Mouse (Mus musculus) G1E (cell line): Measurements from ENCODE around the gene Adgrg4. TPM values are rescaled to one million over a fixed set of nuclear protein-coding genes. Genes with fewer than 3 reads are reported as not detected.

ENCODE experiments used
- ATAC-seq: 2 replicates; pipeline ENCODE4 v1.8.0; 2016; ENCODE audit warnings: mild to moderate bottlenecking; ENCODE audit not compliant: insufficient number of reproducible peaks, poor library complexity, low FRiP score, severe bottlenecking; ENCODE audit errors: extremely low read depth
- DNase-seq: peaks from one replicate; pipeline ENCODE4 v3.0.0; 2012; ENCODE audit warnings: low spot score
- H3K27me3 ChIP-seq: 2 replicates; pipeline ENCODE4 v1.6.1; 2012; ENCODE audit warnings: mild to moderate bottlenecking, low read length, inconsistent platforms; ENCODE audit not compliant: insufficient read depth
- H3K36me3 ChIP-seq: replicated peaks from 2 replicates; pipeline ENCODE3; 2012; ENCODE audit warnings: mild to moderate bottlenecking, inconsistent platforms
- H3K4me1 ChIP-seq: 2 replicates; pipeline ENCODE4 v1.6.1; 2012; ENCODE audit warnings: low read depth, low read length, inconsistent platforms, mixed read lengths; ENCODE audit not compliant: insufficient read depth
- H3K4me3 ChIP-seq: 2 replicates; pipeline ENCODE4 v1.5.1; 2012; ENCODE audit warnings: low read depth, mild to moderate bottlenecking, inconsistent platforms, low read length, moderate library complexity, mixed read lengths
- H3K9me3 ChIP-seq: replicated peaks from 2 replicates; pipeline ENCODE4 v1.6.1; 2012; ENCODE audit warnings: inconsistent platforms
- CTCF ChIP-seq: IDR thresholded peaks from 2 replicates; pipeline ENCODE4 v1.5.1; 2012; ENCODE audit warnings: low read depth, low read length, inconsistent platforms, mixed read lengths
- GATA1 ChIP-seq: IDR thresholded peaks from 2 replicates; pipeline ENCODE4 v1.6.1; 2012; ENCODE audit warnings: borderline replicate concordance, low read length, inconsistent platforms, mixed read lengths
- GATA2 ChIP-seq: IDR thresholded peaks from 2 replicates; pipeline ENCODE4 v1.6.1; 2012; ENCODE audit warnings: low read depth, low read length, inconsistent platforms, borderline replicate concordance
- POLR2AphosphoS5 ChIP-seq: IDR thresholded peaks from 2 replicates; pipeline ENCODE4 v1.6.1; 2012; ENCODE audit warnings: low read depth, low read length, inconsistent platforms; ENCODE audit not compliant: insufficient replicate concordance
- TAL1 ChIP-seq: conservative IDR thresholded peaks from 2 replicates; pipeline ENCODE4 v1.6.1; 2012; ENCODE audit warnings: low read depth, low read length, inconsistent platforms, mixed read lengths
- polyA plus RNA-seq: library from polyadenylated mRNA; stranded (reverse); fragments of >175 nt; gene quantifications from 2 replicates; pipeline ENCODE4 v1.2.3, GENCODE M21; 2012
- total RNA-seq, 2 experiments: library from RNA; stranded (forward) in 1 of 2; stranded (reverse) in 1 of 2; fragments of 200-1000 nt in 1 of 2; fragments of >200 nt in 1 of 2; fragmentation: Nextera tagmentation in 1 of 2; gene quantifications; 2 replicates each; pipeline ENCODE4 v1.2.3; 2014 to 2017

Adgrg4 gene
- total and polyA plus RNA-seq, 3 experiments, result 0.05 TPM; not detected in 2

DNA sequence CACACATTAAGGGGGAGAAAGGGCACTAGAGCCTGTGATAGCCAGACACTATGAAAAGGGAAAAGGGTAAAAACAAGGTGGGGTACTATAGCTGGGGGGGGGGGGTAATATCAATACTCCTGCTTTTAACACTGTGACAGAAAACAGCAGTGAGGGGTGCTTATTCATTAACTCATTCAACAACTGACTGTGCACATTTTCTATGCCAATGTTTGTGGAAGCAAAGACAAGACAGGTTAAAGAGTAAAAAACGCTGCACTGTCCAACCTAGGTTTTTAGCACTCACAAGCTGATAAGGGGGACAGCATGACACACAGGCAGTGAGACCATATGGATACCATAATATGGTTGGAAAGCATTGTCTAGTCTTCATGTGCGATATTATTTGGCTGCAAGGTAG is 142.9 kb downstream of the Adgrg4 start:
- H3K4me1 ChIP-seq, result no peaks in the 10 kb centered on the region
- no peak for ATAC-seq
- no peak for DNase-seq
- no peak overlapping the region for H3K4me3 ChIP-seq
- H3K27me3 ChIP-seq, result no peaks in the 10 kb centered on the region
- no peaks in the 10 kb centered on the region for H3K9me3 ChIP-seq
- TF ChIP-seq CTCF, result no peak
- no peak for TF ChIP-seq GATA1
- TF ChIP-seq TAL1, result no peak
- no peak for TF ChIP-seq POLR2AphosphoS5
- TF ChIP-seq GATA2, result no peak
- no peaks in the 10 kb centered on the region for H3K36me3 ChIP-seq

DNA sequence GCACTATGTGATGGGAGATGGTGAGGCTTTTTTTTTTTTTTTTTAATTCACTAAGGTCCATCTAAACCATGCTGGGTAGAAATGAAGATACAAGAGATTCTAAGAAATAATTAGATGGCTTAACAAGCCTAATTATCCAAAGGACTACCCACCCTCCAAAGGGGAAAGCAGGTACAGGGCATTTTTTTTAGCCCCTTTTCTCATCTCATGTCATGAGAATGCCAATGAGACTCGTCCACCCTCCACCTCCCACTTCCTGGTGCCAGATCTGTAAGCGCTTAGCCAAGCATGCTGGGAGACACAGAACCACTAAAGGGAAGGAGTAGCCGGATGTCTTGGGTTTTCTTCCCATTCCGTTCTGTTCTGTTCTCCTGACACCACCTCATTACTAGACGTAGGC is 172.8 kb downstream of the Adgrg4 start, which contains the start of gene Brs3:
Brs3 (plus strand) TSS at position 301 of the 400 bp plus-strand sequence.
- Histone ChIP-seq H3K9me3 (no peaks in the 10 kb centered on the region), H3K4me3 (no peak within 1 kb of the TSS), H3K4me1 (no peaks in the 10 kb centered on the region), H3K27me3 (peaks cover 2% of the 10 kb centered on the region; the same call in 1 of the 2 replicates), H3K36me3 (no peaks in the 10 kb centered on the region)
- ATAC-seq, result no peak
- TF ChIP-seq TAL1, result no peak
- no peak for DNase-seq

DNA sequence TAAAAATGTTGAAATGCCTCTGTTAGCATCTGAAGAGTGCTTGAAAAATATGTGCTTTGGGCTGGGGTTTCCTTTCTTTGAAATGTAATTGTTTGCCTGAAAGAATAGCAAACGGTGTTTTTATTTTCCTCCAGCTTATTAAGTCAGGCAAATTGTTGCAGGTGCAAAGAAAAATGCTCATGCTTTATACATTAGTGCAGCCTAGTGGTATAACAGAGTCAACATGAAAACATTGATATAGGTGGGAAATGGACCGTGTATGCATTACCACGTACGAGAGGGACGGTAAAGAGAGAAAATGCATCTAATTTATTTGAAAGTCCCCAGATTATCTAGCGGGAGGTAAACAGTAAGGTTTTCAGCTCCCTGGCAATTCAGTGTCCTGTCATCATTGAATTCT is 173.9 kb downstream of the Adgrg4 start:
- Histone ChIP-seq H3K4me1 (no peaks in the 10 kb centered on the region), H3K9me3 (no peaks in the 10 kb centered on the region), H3K4me3 (no peak overlapping the region), H3K27me3 (peaks cover 2% of the 10 kb centered on the region; the same call in 1 of the 2 replicates), H3K36me3 (no peaks in the 10 kb centered on the region)
- no peak for TF ChIP-seq POLR2AphosphoS5
- no peak for TF ChIP-seq TAL1
- no peak for TF ChIP-seq GATA1
- TF ChIP-seq GATA2, result no peak
- no peak for TF ChIP-seq CTCF
- no peak for ATAC-seq
- DNase-seq, result no peak

Other genes starting within 250 kb of the Adgrg4 start
- gene Fhl1, start 138.4 kb upstream of the Adgrg4 start, total RNA-seq (2014; fragmentation: Nextera tagmentation), result not detected in 2 replicates
- 0.11 TPM in 1 of 2 replicates, not detected in the other for gene Fhl1, start 138.4 kb upstream of the Adgrg4 start, total RNA-seq (2017)
- not detected in 2 replicates for gene Fhl1, start 138.4 kb upstream of the Adgrg4 start, polyA plus RNA-seq
- gene Map7d3, start 47.8 kb upstream of the Adgrg4 start, total RNA-seq (2014; fragmentation: Nextera tagmentation), result not detected in 2 replicates
- not detected in 2 replicates for gene Map7d3, start 47.8 kb upstream of the Adgrg4 start, total RNA-seq (2017)
- not detected in 2 replicates for gene Map7d3, start 47.8 kb upstream of the Adgrg4 start, polyA plus RNA-seq
- gene Brs3, start 172.9 kb downstream of the Adgrg4 start, total RNA-seq (2014; fragmentation: Nextera tagmentation), result not detected in 2 replicates
- gene Brs3, start 172.9 kb downstream of the Adgrg4 start, total RNA-seq (2017), result 0.05 TPM in 1 of 2 replicates, not detected in the other
- not detected in 2 replicates for gene Brs3, start 172.9 kb downstream of the Adgrg4 start, polyA plus RNA-seq
- gene Htatsf1, start 183.4 kb downstream of the Adgrg4 start, total RNA-seq (2014; fragmentation: Nextera tagmentation), result 53.4 and 58.5 TPM in 2 replicates
- gene Htatsf1, start 183.4 kb downstream of the Adgrg4 start, total RNA-seq (2017), result 56.5 and 57.1 TPM in 2 replicates
- gene Htatsf1, start 183.4 kb downstream of the Adgrg4 start, polyA plus RNA-seq, result 21.2 and 22.1 TPM in 2 replicates
- gene Vgll1, start 217.9 kb downstream of the Adgrg4 start, total RNA-seq (2014; fragmentation: Nextera tagmentation), result not detected in 2 replicates
- gene Vgll1, start 217.9 kb downstream of the Adgrg4 start, total RNA-seq (2017), result 0.27 TPM in 1 of 2 replicates, not detected in the other
- gene Vgll1, start 217.9 kb downstream of the Adgrg4 start, polyA plus RNA-seq, result not detected in 2 replicates